In genomic region chr5:24556709-24557108, GRCm38 (mm10) we compare ENCODE assay signal across 28 mouse cellular contexts. TPM values are rescaled to one million over a fixed set of nuclear protein-coding genes. Genes with fewer than 3 reads are reported as not detected.
"Had no signal": no experiment of that assay in that cellular context is flagged by ENCODE, and none has a peak within 500 bp of the region (broad histone marks: within the 10 kb centered on the region; RNA-seq: fewer than 3 reads in every experiment).

TSS of gene 4931409K22Rik (minus strand) at chr5:24556809.

- DNase-seq: cerebellum, adult 8-10 months; cerebellum, adult 9-10 months; cerebellum, adult 9-11 months; cerebellum, postnatal 10 days; cerebellum, postnatal 14 days; cerebellum, postnatal 25 days; cerebellum, postnatal 36 days; embryo, embryonic 11 days; forebrain, postnatal 0 days; gastrocnemius, adult 2 months; gastrocnemius, postnatal 10 days; gastrocnemius, postnatal 14 days; gastrocnemius, postnatal 25 days; gastrocnemius, postnatal 36 days; heart, adult 11 months; heart, adult 18-20 months; heart, adult 2 months had no signal

- H3K4me3 ChIP-seq: embryonic facial prominence, embryonic 10.5 days; embryonic facial prominence, embryonic 12.5 days; embryonic facial prominence, embryonic 13.5 days; embryonic facial prominence, embryonic 15.5 days; erythroblast, embryonic 14.5 days; forebrain, embryonic 10.5 days; forebrain, embryonic 12.5 days; forebrain, embryonic 13.5 days; forebrain, embryonic 15.5 days; gastrocnemius, adult 2 months; heart, adult 2 months had no signal

- H3K36me3 ChIP-seq: embryonic facial prominence, embryonic 10.5 days; embryonic facial prominence, embryonic 12.5 days; embryonic facial prominence, embryonic 13.5 days; embryonic facial prominence, embryonic 15.5 days; forebrain, embryonic 10.5 days; forebrain, embryonic 12.5 days; forebrain, embryonic 15.5 days had no signal

- H3K27me3 ChIP-seq: embryonic facial prominence, embryonic 12.5 days; embryonic facial prominence, embryonic 15.5 days; forebrain, embryonic 12.5 days; forebrain, embryonic 13.5 days; forebrain, embryonic 15.5 days had no signal

- H3K27ac ChIP-seq: embryonic facial prominence, embryonic 10.5 days; embryonic facial prominence, embryonic 12.5 days; embryonic facial prominence, embryonic 13.5 days; embryonic facial prominence, embryonic 15.5 days; forebrain, embryonic 10.5 days; forebrain, embryonic 12.5 days; forebrain, embryonic 13.5 days; forebrain, embryonic 15.5 days; gastrocnemius, adult 2 months; heart, adult 2 months had no signal

RNA-seq across cellular contexts. Expression of gene 4931409K22Rik, which starts in this region (rescaled TPM):
- polyA plus RNA-seq: embryonic facial prominence, embryonic 11.5 days; embryonic facial prominence, embryonic 14.5 days; erythroblast, embryonic 14.5 days had no signal
